Mouse (Mus musculus) E14TG2a.4 (cell line): ENCODE measurements around the gene AU022252.

ENCODE experiments used
- CTCF ChIP-seq: conservative IDR thresholded peaks from 2 replicates; pipeline ENCODE4 v1.5.1; 2014; ENCODE audit warnings: low read length
- NANOG ChIP-seq: IDR thresholded peaks from 2 replicates; pipeline ENCODE4 v1.6.1; 2014; ENCODE audit warnings: borderline replicate concordance, low read length, mixed read lengths

GRCm38 (mm10) chr4:119178331-119178730, 54.2 kb downstream of the AU022252 start:
- TF ChIP-seq CTCF: no peak
- no peak for TF ChIP-seq NANOG
